Mouse (Mus musculus) cerebellum, adult (tissue): Measurements from ENCODE around the gene Vmn1r55.
"Not testable (repeated sequence)": the region's sequence is repeated elsewhere in the genome, so short reads cannot be mapped to it uniquely, and the experiment has no call there.

ENCODE experiments used
- ATAC-seq: cut with Nextera tagmentation; 2 replicates; pipeline ENCODE4 v1.9.2; 2017; ENCODE audit warnings: mild to moderate bottlenecking, moderate library complexity, mixed read lengths; ENCODE audit not compliant: insufficient number of reproducible peaks, low FRiP score, low TSS enrichment

Gene Vmn1r55

DNA sequence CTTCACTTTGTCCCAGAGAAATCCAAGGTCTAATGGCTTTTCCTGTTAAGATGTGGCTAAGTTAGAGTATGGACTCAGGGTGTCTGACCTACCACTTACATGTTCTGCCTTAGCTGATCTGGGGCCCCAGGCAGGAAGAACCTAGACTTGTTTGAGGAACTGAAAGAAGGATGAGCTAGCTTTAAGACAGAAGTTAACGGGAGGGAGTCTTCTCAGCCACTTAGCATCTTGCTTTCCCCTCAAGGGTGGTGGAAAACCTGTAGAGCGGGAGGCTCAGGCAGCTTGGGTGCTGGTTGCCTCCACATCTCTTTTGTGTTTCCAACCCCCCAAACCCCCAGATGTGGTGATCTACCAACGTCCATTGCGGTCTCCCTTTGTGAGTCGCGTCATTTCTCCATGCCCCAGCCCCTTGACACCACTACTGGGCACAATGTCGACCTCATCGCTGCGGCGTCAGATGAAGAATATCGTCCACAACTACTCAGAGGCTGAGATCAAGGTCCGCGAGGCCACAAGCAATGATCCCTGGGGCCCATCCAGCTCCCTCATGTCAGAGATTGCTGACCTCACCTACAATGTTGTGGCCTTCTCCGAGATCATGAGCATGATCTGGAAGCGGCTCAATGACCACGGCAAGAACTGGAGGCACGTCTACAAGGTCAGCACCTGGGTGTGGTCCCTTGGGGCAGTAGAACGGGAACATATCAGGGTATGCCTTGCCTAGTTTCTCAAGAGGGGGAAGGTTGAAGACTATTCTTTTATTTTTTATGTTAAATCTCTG lies 66.0 kb downstream of the Vmn1r55 start:
- ATAC-seq: no peak

DNA sequence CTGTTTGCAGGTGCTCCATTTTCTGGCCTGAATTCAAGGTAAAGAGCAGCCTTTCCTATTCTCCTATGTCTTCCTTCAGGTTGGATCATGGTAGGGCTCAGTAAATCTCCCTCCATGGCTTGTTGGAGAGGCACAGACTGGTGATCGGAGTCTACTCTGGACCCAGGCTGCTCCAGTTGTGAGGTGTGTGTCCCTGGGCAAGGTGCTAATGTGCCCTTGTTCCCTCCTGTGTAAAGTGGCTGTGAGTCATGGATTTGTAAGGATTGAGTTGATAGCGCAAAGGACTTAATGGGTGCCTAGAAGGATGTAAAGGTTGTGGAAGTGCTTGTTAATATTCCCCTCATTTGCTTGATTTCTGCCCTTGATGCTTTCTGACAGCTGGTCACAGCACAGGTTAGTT lies 67.5 kb downstream of the Vmn1r55 start:
- no peak for ATAC-seq

DNA sequence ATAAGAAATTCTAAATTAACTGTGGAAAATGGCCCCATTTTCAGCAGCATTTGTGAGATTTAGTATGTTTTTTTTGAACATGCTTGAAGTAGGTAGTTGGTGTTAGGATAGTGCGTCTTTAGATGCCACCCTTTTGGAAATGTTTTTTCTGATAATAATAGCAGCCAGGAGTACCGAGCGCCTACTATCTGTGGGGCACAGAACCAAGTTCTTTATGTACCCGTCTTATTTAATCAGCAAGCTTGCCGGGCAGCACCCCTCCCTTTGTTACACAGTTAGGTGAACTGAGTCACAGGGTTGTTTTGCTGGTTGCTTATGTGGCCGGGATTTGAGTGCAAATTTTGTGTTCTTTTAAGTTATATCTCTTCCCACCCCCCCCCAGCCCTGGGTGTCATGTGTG lies 68.2 kb downstream of the Vmn1r55 start:
- no peak for ATAC-seq

DNA sequence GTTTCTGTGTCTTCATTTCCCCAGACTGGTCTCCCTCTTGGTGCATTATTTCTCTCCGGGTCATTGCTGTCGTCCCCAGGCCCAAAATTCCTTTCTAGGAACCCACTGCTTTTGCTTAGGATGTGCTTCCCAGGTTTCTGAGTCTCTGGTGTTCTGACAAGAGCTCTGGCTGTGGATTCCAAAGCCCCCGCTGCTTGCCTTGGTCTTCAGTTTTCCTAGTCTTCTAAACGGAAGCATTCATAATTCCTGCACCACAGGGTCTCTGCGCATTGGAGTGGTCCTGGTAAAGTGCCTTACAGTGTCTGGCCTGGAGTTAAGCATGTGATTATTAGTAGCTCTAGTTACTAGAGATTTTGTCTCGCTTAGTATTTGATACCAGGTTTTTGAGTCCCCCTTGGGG lies 68.7 kb downstream of the Vmn1r55 start:
- ATAC-seq: no peak

DNA sequence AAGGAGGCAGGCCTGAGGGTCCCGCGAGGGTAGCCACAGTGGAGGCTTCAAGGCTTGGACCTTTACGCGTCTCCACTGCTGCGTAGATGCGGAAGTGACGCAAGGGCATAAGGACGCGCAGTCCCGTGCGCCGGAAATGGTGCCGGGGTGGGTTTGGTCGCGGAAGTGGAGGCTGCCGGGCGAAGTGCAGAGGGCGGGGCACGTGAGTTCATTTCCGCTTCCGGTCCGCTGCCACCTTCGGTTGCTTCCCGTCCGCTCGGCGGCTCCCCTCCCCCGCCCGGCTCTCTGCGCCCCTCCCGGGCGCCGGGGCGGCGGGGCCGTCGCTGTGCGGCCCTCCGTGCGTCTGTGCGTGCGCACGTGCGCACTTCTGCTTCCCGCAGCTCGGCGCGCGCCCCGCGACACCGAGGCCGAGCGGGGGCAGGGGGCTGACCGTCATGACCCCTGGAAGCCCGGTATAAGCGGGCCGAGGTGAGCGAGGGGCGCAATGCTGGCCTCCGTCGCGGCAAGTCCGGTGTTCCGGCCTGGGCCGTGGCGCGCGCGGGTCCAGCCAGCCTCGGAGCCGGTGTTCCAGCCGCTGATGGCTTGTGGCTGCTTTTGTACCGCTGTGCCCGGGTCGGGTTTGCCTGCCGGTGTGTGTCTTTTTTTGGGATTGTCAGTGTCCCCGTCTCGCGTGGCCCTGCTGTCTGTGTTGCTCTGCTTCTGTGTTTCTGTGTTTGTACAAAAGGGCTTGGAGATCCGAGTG lies 69.3 kb downstream of the Vmn1r55 start, which contains the start of gene Epn1:
TSS of gene Epn1 (plus strand) at position 226 of the 742 bp plus-strand sequence.
- peak; percentile 97 for ATAC-seq

DNA sequence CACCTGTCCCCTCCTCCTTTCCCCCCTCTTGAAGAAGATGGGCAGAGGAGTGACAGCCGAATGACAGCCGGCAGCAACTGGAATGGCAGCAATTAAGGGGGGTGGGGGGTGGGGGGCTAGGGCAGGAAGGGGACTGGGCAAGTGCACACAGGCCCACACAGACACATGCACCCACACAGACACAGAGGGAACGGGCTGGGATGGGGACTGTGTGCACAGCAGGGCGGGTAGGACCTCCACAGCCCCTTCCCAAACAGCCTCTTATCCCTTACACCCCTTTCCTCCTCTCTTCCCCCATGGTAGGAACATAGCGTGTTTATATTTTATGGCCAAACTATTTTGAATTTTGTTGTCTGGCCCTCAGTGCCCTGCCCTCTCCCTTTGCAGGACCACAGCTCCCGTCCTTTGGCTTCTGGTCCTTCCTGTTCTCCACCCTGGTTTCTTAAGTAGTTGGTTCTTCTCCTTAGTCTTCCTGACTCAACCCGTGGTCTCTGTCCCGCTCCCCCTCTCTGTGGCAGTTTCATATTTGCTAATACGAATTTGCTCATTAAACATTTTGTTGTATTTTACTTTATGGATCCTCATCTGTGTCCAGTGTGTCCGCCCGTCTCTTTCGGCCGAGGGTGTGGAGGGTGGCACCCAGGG lies 70.0 kb downstream of the Vmn1r55 start:
- not testable (repeated sequence) for ATAC-seq
